Mouse (Mus musculus) CH12.LX (cell line): Measurements from ENCODE around the gene Ikzf1. TPM values are rescaled to one million over a fixed set of nuclear protein-coding genes. Genes with fewer than 3 reads are reported as not detected.

Experiments
- DNase-seq: peaks from one replicate; pipeline ENCODE4 v3.0.0-alpha.2; 2013; ENCODE audit errors: extremely low read depth
- H3K27ac ChIP-seq: 2 replicates; pipeline ENCODE4 v1.5.1; 2012; ENCODE audit warnings: low read depth, mild to moderate bottlenecking, control low read depth, moderate library complexity; ENCODE audit not compliant: insufficient read depth
- H3K27me3 ChIP-seq: replicated peaks from 2 replicates; pipeline ENCODE3; 2012; ENCODE audit warnings: inconsistent platforms
- H3K36me3 ChIP-seq, 2 experiments: replicated peaks in 1 of 2; 2 replicates each; pipeline versions ENCODE3 to v1.6.1; 2012; ENCODE audit warnings: inconsistent platforms in 1 of 2, low read length in 1 of 2, mild to moderate bottlenecking in 1 of 2, mixed read lengths in 1 of 2, moderate library complexity in 1 of 2; ENCODE audit not compliant: control insufficient read depth in 1 of 2, insufficient read depth in 1 of 2
- H3K4me1 ChIP-seq, 2 experiments: 2 replicates each; pipeline ENCODE4 v1.6.1; 2012; ENCODE audit warnings: inconsistent platforms in 1 of 2, moderate library complexity in 1 of 2; ENCODE audit not compliant: insufficient read depth in 2 of 2, control insufficient read depth in 1 of 2
- H3K4me2 ChIP-seq: 2 replicates; pipeline ENCODE4 v1.6.1; 2012; ENCODE audit warnings: low read depth, mild to moderate bottlenecking, control low read depth; ENCODE audit not compliant: poor library complexity, insufficient read depth, severe bottlenecking
- H3K4me3 ChIP-seq, 3 experiments: fragments of 150-350 bp in 1 of 3; sonication (generic) in 1 of 3; replicated peaks in 1 of 3; 2 replicates each; pipeline versions ENCODE3 to v1.5.1; 2011 to 2012; ENCODE audit warnings: low read depth in 2 of 3, low read length in 2 of 3, mild to moderate bottlenecking in 2 of 3, moderate library complexity in 2 of 3, control low read depth in 1 of 3, improper control_type of control experiment in 1 of 3, inconsistent platforms in 1 of 3, mixed read lengths in 1 of 3; ENCODE audit not compliant: poor library complexity in 1 of 3
- H3K79me2 ChIP-seq: replicated peaks from 2 replicates; pipeline ENCODE4 v1.6.1; 2012; ENCODE audit warnings: mild to moderate bottlenecking, moderate library complexity; ENCODE audit not compliant: control insufficient read depth, poor library complexity, insufficient read depth, severe bottlenecking; ENCODE audit errors: extremely low read depth
- H3K9ac ChIP-seq: 2 replicates; pipeline ENCODE4 v1.6.1; 2012; ENCODE audit warnings: low read depth, mild to moderate bottlenecking, control low read depth, moderate library complexity; ENCODE audit not compliant: insufficient read depth
- H3K9me3 ChIP-seq: replicated peaks from 2 replicates; pipeline ENCODE3; 2012; ENCODE audit warnings: low read length, inconsistent platforms, mixed read lengths
- BHLHE40 ChIP-seq: IDR thresholded peaks from 2 replicates; pipeline ENCODE4 v1.6.1; 2011; ENCODE audit warnings: mild to moderate bottlenecking, low read depth, low read length, improper control_type of control experiment
- CHD1 ChIP-seq: IDR thresholded peaks from 2 replicates; pipeline ENCODE4 v1.6.1; 2012; ENCODE audit warnings: low read depth, low read length, improper control_type of control experiment, inconsistent platforms
- CHD2 ChIP-seq: IDR thresholded peaks from 2 replicates; pipeline ENCODE4 v1.6.1; 2011; ENCODE audit warnings: low read length, improper control_type of control experiment
- E2F4 ChIP-seq: IDR thresholded peaks from 2 replicates; pipeline ENCODE4 v1.6.1; 2011; ENCODE audit warnings: low read depth, low read length, improper control_type of control experiment; ENCODE audit not compliant: insufficient replicate concordance
- ELF1 ChIP-seq: IDR thresholded peaks from 2 replicates; pipeline ENCODE4 v1.6.1; 2014; ENCODE audit warnings: low read depth, mild to moderate bottlenecking, inconsistent platforms, low read length, improper control_type of control experiment
- EP300 ChIP-seq: IDR thresholded peaks from 2 replicates; pipeline ENCODE4 v1.6.1; 2011; ENCODE audit warnings: low read length, improper control_type of control experiment
- ETS1 ChIP-seq: conservative IDR thresholded peaks from 2 replicates; pipeline ENCODE4 v1.6.1; 2012; ENCODE audit warnings: low read depth, mild to moderate bottlenecking, inconsistent platforms, low read length, improper control_type of control experiment, moderate library complexity
- GABPA ChIP-seq: IDR thresholded peaks from 2 replicates; pipeline ENCODE4 v1.6.1; 2012; ENCODE audit warnings: low read depth, low read length, improper control_type of control experiment, inconsistent platforms; ENCODE audit not compliant: insufficient replicate concordance
- IRF4 ChIP-seq: IDR thresholded peaks from 2 replicates; pipeline ENCODE4 v1.6.1; 2014; ENCODE audit warnings: low read depth, mild to moderate bottlenecking, inconsistent platforms, low read length, improper control_type of control experiment
- JUN ChIP-seq: IDR thresholded peaks from 2 replicates; pipeline ENCODE4 v1.6.1; 2011; ENCODE audit warnings: low read depth, mild to moderate bottlenecking, low read length, improper control_type of control experiment, moderate library complexity; ENCODE audit not compliant: insufficient read depth
- JUND ChIP-seq: conservative IDR thresholded peaks from 2 replicates; pipeline ENCODE4 v1.6.1; 2011; ENCODE audit warnings: low read depth, low read length, improper control_type of control experiment
- KAT2A ChIP-seq: IDR thresholded peaks from 2 replicates; pipeline ENCODE4 v1.6.1; 2012; ENCODE audit warnings: low read length, improper control_type of control experiment, inconsistent platforms; ENCODE audit not compliant: insufficient replicate concordance
- MAFK ChIP-seq: IDR thresholded peaks from 2 replicates; pipeline ENCODE4 v1.6.1; 2011; ENCODE audit warnings: low read length, improper control_type of control experiment; ENCODE audit not compliant: insufficient replicate concordance
- MAX ChIP-seq: IDR thresholded peaks from 2 replicates; pipeline ENCODE4 v1.6.1; 2011; ENCODE audit warnings: low read length, improper control_type of control experiment
- MAZ ChIP-seq: IDR thresholded peaks from 2 replicates; pipeline ENCODE4 v1.6.1; 2012; ENCODE audit warnings: low read depth, mild to moderate bottlenecking, inconsistent platforms, low read length, improper control_type of control experiment, moderate library complexity
- MEF2A ChIP-seq: IDR thresholded peaks from 2 replicates; pipeline ENCODE4 v1.6.1; 2014; ENCODE audit warnings: low read depth, mild to moderate bottlenecking, inconsistent platforms, low read length, improper control_type of control experiment, borderline replicate concordance
- MXI1 ChIP-seq: IDR thresholded peaks from 2 replicates; pipeline ENCODE4 v1.6.1; 2011; ENCODE audit warnings: mild to moderate bottlenecking, low read depth, low read length, improper control_type of control experiment
- MYC ChIP-seq: IDR thresholded peaks from 2 replicates; pipeline ENCODE4 v1.6.1; 2011; ENCODE audit warnings: low read depth, mild to moderate bottlenecking, improper control_type of control experiment, low read length
- NELFE ChIP-seq: IDR thresholded peaks from 2 replicates; pipeline ENCODE4 v1.6.1; 2011; ENCODE audit warnings: low read depth, low read length, improper control_type of control experiment
- NRF1 ChIP-seq: IDR thresholded peaks from 2 replicates; pipeline ENCODE4 v1.6.1; 2014; ENCODE audit warnings: low read depth, mild to moderate bottlenecking, inconsistent platforms, low read length, improper control_type of control experiment, moderate library complexity
- POLR2A ChIP-seq: IDR thresholded peaks from 2 replicates; pipeline ENCODE4 v1.6.1; 2011; ENCODE audit warnings: low read depth, mild to moderate bottlenecking, improper control_type of control experiment, low read length
- POLR2AphosphoS2 ChIP-seq: IDR thresholded peaks from 2 replicates; pipeline ENCODE4 v1.6.1; 2011; ENCODE audit warnings: low read depth, low read length, improper control_type of control experiment
- RCOR1 ChIP-seq: conservative IDR thresholded peaks from 2 replicates; pipeline ENCODE4 v1.6.1; 2012; ENCODE audit warnings: low read depth, mild to moderate bottlenecking, inconsistent platforms, low read length, improper control_type of control experiment
- SIN3A ChIP-seq: IDR thresholded peaks from 2 replicates; pipeline ENCODE4 v1.6.1; 2012; ENCODE audit warnings: low read length, improper control_type of control experiment, inconsistent platforms
- SMC3 ChIP-seq: IDR thresholded peaks from 2 replicates; pipeline ENCODE4 v1.6.1; 2011; ENCODE audit warnings: low read depth, low read length, improper control_type of control experiment
- TCF12 ChIP-seq: IDR thresholded peaks from 2 replicates; pipeline ENCODE4 v1.6.1; 2014; ENCODE audit warnings: low read depth, mild to moderate bottlenecking, inconsistent platforms, low read length, improper control_type of control experiment
- ZNF384 ChIP-seq: IDR thresholded peaks from 2 replicates; pipeline ENCODE4 v1.6.1; 2012; ENCODE audit warnings: low read depth, low read length, improper control_type of control experiment, inconsistent platforms
- dilution Hi-C: fragments of 300-500 bp; cut with MboI; formaldehyde crosslinking; loops from 2 replicates; pipeline ENCODE4 v1.14.3; 2020; ENCODE audit warnings: low sequenced_read_pairs; ENCODE audit not compliant: extremely low pct_unique_long_range_greater_than_20kb, extremely low pct_ligation_motif_present
- in situ Hi-C: fragments of 300-500 bp; cut with MboI; formaldehyde crosslinking; loops from 3 replicates; pipeline ENCODE4 v1.14.3; 2019; ENCODE audit warnings: low sequenced_read_pairs, low pct_ligation_motif_present, low pct_unique_long_range_greater_than_20kb, mixed read lengths
- polyA plus RNA-seq: library from polyadenylated mRNA; unstranded; fragments of >175 nt; gene quantifications from 2 replicates; pipeline ENCODE4 v1.2.1, GENCODE M21; 2012; ENCODE audit warnings: low read depth; ENCODE audit not compliant: insufficient read length
- total RNA-seq, 2 experiments: library from RNA; depleted of rRNA; stranded (reverse); fragments of 300-350 nt in 1 of 2; fragments of >200 nt in 1 of 2; gene quantifications; 2 replicates each; pipeline ENCODE4 v1.2.3; 2012 to 2014

Gene Ikzf1
- total and polyA plus RNA-seq, 3 experiments: 33.1 to 68.7 (median 51.2) TPM

GRCm38 (mm10) chr11:11703776-11704175 lies 19.0 kb downstream of the Ikzf1 start:
- Histone ChIP-seq H3K4me1 (peaks cover 28 to 100% of the 10 kb centered on the region in 2 experiments), H3K36me3 (peaks cover 41 to 85% of the 10 kb centered on the region in 2 experiments), H3K9ac (no peak overlapping the region), H3K27ac (no peak overlapping the region), H3K79me2 (peaks cover 83% of the 10 kb centered on the region), H3K4me3 (no peak overlapping the region), H3K27me3 (no peaks in the 10 kb centered on the region), H3K4me2 (no peak overlapping the region), H3K9me3 (no peaks in the 10 kb centered on the region)
- dilution Hi-C loops: no loop called here
- no peak for DNase-seq
- TF ChIP-seq GABPA (no peak), JUND (no peak), RCOR1 (no peak), KAT2A (no peak), MYC (no peak), SMC3 (no peak), NRF1 (no peak), MXI1 (no peak), ELF1 (no peak), CHD2 (no peak), TCF12 (no peak), JUN (no peak), E2F4 (no peak), ETS1 (no peak), MAX (no peak), ZNF384 (no peak)
- in situ Hi-C loops: no loop called here

- H3K27ac ChIP-seq: peak overlapping the region; percentile 7
- H3K4me3 ChIP-seq: no peak overlapping the region
- dilution Hi-C loops: no loop called here
- peaks cover 65% of the 10 kb centered on the region for H3K79me2 ChIP-seq
- no peak for TF ChIP-seq MXI1
- TF ChIP-seq IRF4: peak; percentile 89
- TF ChIP-seq MAZ: no peak
- TF ChIP-seq NELFE: no peak
- TF ChIP-seq JUND: 0 out of 2 replicates have a peak, but pooled peaks have one; percentile 43
- TF ChIP-seq TCF12: peak; percentile 84
- 0 out of 2 replicates have a peak, but pooled peaks have one; percentile 66 for TF ChIP-seq MEF2A
- 0 out of 2 replicates have a peak, but pooled peaks have one; percentile 44 for TF ChIP-seq MAFK
- TF ChIP-seq MAX: peak; percentile 94
- peak; percentile 98 for TF ChIP-seq BHLHE40
- TF ChIP-seq CHD2: peak; percentile 42; the same call in 1 of the 2 replicates
- peak; percentile 88 for TF ChIP-seq ETS1
- peak; percentile 41 for TF ChIP-seq ZNF384
- no peak for TF ChIP-seq POLR2AphosphoS2
- TF ChIP-seq MYC: peak; percentile 80
- peak; percentile 89 for TF ChIP-seq EP300
- no peak for TF ChIP-seq NRF1
- TF ChIP-seq CHD1: 0 out of 2 replicates have a peak, but pooled peaks have one; percentile 74
- no peak; the same call in 1 of the 2 replicates for TF ChIP-seq SMC3
- TF ChIP-seq ELF1: no peak
- peak; percentile 65 for TF ChIP-seq SIN3A
- TF ChIP-seq E2F4: peak; percentile 76; the same call in 1 of the 2 replicates
- TF ChIP-seq GABPA: no peak
- TF ChIP-seq POLR2A: no peak
- peak; percentile 82 for TF ChIP-seq RCOR1
- in situ Hi-C loops: no loop called here
- no peak overlapping the region for H3K9ac ChIP-seq
- no peaks in the 10 kb centered on the region for H3K9me3 ChIP-seq
- peaks cover 27 to 100% of the 10 kb centered on the region in 2 experiments for H3K4me1 ChIP-seq
- no peaks in the 10 kb centered on the region for H3K27me3 ChIP-seq
- H3K36me3 ChIP-seq: peaks cover 42 to 87% of the 10 kb centered on the region in 2 experiments
- no peak overlapping the region for H3K4me2 ChIP-seq
- peak; percentile 70 for DNase-seq
Observed at GRCm38 (mm10) chr11:11708154-11708719, 23.4 kb downstream of the Ikzf1 start.
